ENCODE assay signal across 9 mouse cellular contexts in genomic region chr7:99312671-99313143, GRCm38 (mm10). TPM values are rescaled to one million over a fixed set of nuclear protein-coding genes. Genes with fewer than 3 reads are reported as not detected.
DNase-seq lines count a peak whose midpoint lies in the region; ATAC-seq and TF ChIP-seq lines count a peak whose summit lies in the region.
"Had no signal": no experiment of that assay in that cellular context is flagged by ENCODE, and none has a peak within 500 bp of the region (broad histone marks: within the 10 kb centered on the region; RNA-seq: fewer than 3 reads in every experiment).

No protein-coding gene starts in this region.

- no peaks in the 10 kb centered on the region for H3K27me3 ChIP-seq in lung, embryonic 15.5 days
- H3K27me3 ChIP-seq in stomach, embryonic 15.5 days (replicated peaks), result no peaks in the 10 kb centered on the region

- no peaks in the 10 kb centered on the region for H3K9me3 ChIP-seq in lung, embryonic 15.5 days
- no peaks in the 10 kb centered on the region for H3K9me3 ChIP-seq in stomach, embryonic 15.5 days
- H3K9me3 ChIP-seq: heart, embryonic 13.5 days had no signal

- no peaks in the 10 kb centered on the region for H3K36me3 ChIP-seq in lung, embryonic 15.5 days
- H3K36me3 ChIP-seq in stomach, embryonic 15.5 days, result no peaks in the 10 kb centered on the region
- H3K36me3 ChIP-seq: heart, embryonic 13.5 days had no signal

- no peak for DNase-seq in lung, adult 2 months
- DNase-seq in mesoderm, embryonic 11.5 days (ENCODE audit: low read depth, low spot score), result peak; percentile 51
- DNase-seq in heart, postnatal 10 days, result no peak
- DNase-seq in layer of hippocampus, adult 18-20 months (ENCODE audit: low spot score in 2 of 2), result no peak
- no peak for DNase-seq in urinary bladder, postnatal 10 days (ENCODE audit: low spot score)

- TF ChIP-seq POLR2A in lung, adult 2 months (IDR thresholded peaks at IDR 0.05; ENCODE audit: borderline replicate concordance, extremely low read depth, low read depth, low read length), result no peak

- no peak overlapping the region for H3K4me2 ChIP-seq in lung, embryonic 15.5 days
- H3K4me2 ChIP-seq in stomach, embryonic 15.5 days, result no peak overlapping the region
- H3K4me2 ChIP-seq: heart, embryonic 13.5 days had no signal

- H3K9ac ChIP-seq in lung, embryonic 15.5 days, result no peak overlapping the region
- no peak overlapping the region for H3K9ac ChIP-seq in stomach, embryonic 15.5 days
- H3K9ac ChIP-seq: heart, embryonic 13.5 days had no signal

- H3K27ac ChIP-seq in lung, embryonic 15.5 days, result 0 out of 2 replicates have a peak overlapping the region, but pooled peaks have one; percentile 23
- H3K27ac ChIP-seq in stomach, embryonic 15.5 days, result no peak overlapping the region
- H3K27ac ChIP-seq: heart, embryonic 13.5 days had no signal

- TF ChIP-seq CTCF in lung, adult 2 months (IDR thresholded peaks at IDR 0.05; ENCODE audit: insufficient read depth, low read length), result no peak

- H3K4me1 ChIP-seq in lung, embryonic 15.5 days, result peaks cover 26% of the 10 kb centered on the region
- no peaks in the 10 kb centered on the region for H3K4me1 ChIP-seq in lung, adult 2 months (ENCODE audit: control insufficient read depth, insufficient read depth, low read length)
- H3K4me1 ChIP-seq in stomach, embryonic 15.5 days, result 0 out of 2 replicates have a peak, but pooled peaks cover 6% of the 10 kb centered on the region

- WGBS in lung, embryonic 15.5 days, result 17% methylated on average over 8 of the region's 8 CpGs
- WGBS in lung, adult 2 months, result 51% methylated on average over 8 of the region's 8 CpGs
- WGBS in stomach, embryonic 15.5 days, result 33% methylated on average over 8 of the region's 8 CpGs

- peak; percentile 72; the same call in 1 of the 2 replicates for ATAC-seq in lung, embryonic 15.5 days (ENCODE audit: borderline replicate concordance, extremely low read depth, low FRiP score, low TSS enrichment)
- peak; percentile 21; the same call in 1 of the 2 replicates for ATAC-seq in granulocyte monocyte progenitor cell, adult 5-6 weeks (replicated peaks; ENCODE audit: poor library complexity, severe bottlenecking)
- ATAC-seq in stomach, embryonic 15.5 days (ENCODE audit: insufficient read depth, low FRiP score, low read depth), result 0 out of 2 replicates have a peak, but pooled peaks have one; percentile 29

- intact Hi-C loops in heart, postnatal 10 days (cut with DNase I), result no loop called here

- H3K4me3 ChIP-seq in lung, embryonic 15.5 days, result no peak overlapping the region
- no peak overlapping the region for H3K4me3 ChIP-seq in lung, adult 2 months (replicated peaks; ENCODE audit: extremely low read depth, low read depth, low read length)
- H3K4me3 ChIP-seq in stomach, embryonic 15.5 days (replicated peaks), result no peak overlapping the region
- H3K4me3 ChIP-seq: heart, embryonic 13.5 days had no signal

RNA-seq across cellular contexts. Expression of gene Serpinh1, which starts 40.3 kb away (rescaled TPM):
- 1,817 and 1,834 TPM in 2 replicates for polyA plus RNA-seq in lung, embryonic 15.5 days (2015; fragmentation: Nextera tagmentation; extraction: Ambion mirVana)
- 364 and 388 TPM in 2 replicates for polyA plus RNA-seq in lung, adult 2 months (2012; rRNA removed)
- 0.80 TPM in 1 of 2 replicates, not detected in the other for total RNA-seq in granulocyte monocyte progenitor cell, adult 5-6 weeks (2014; fragmentation: Nextera tagmentation)
- total RNA-seq in granulocyte monocyte progenitor cell, adult 5-6 weeks (2017), result not detected in 2 replicates
- 1,174 and 1,300 TPM in 2 replicates for polyA plus RNA-seq in stomach, embryonic 15.5 days (2015; fragmentation: Nextera tagmentation; extraction: Ambion mirVana)
- total RNA-seq in heart, postnatal 10 days (2021), result 100 to 1,000 TPM; 442 to 536 TPM
- 10 to 100 TPM; 19.1 to 19.3 TPM for total RNA-seq in layer of hippocampus, adult 18-20 months (2021)

RNA-seq across cellular contexts. Expression of gene Map6, which starts 45.5 kb away (rescaled TPM):
- polyA plus RNA-seq in lung, embryonic 15.5 days (2015; fragmentation: Nextera tagmentation; extraction: Ambion mirVana), result 2.6 and 3.5 TPM in 2 replicates
- polyA plus RNA-seq in lung, adult 2 months (2012; rRNA removed), result 24.2 and 25.4 TPM in 2 replicates
- total RNA-seq in granulocyte monocyte progenitor cell, adult 5-6 weeks (2014; fragmentation: Nextera tagmentation), result not detected in 2 replicates
- total RNA-seq in granulocyte monocyte progenitor cell, adult 5-6 weeks (2017), result not detected in 2 replicates
- polyA plus RNA-seq in stomach, embryonic 15.5 days (2015; fragmentation: Nextera tagmentation; extraction: Ambion mirVana), result 6.3 and 6.7 TPM in 2 replicates
- 1 to 10 TPM; 5.1 to 6.0 TPM for total RNA-seq in heart, postnatal 10 days (2021)
- 100 to 1,000 TPM in 1 of 2 experiments, 10 to 100 TPM in 1; 99.7 to 105 TPM for total RNA-seq in layer of hippocampus, adult 18-20 months (2021)

Comparison
In these comparisons a context has a peak if more than half of its experiments do, and no peak if none do; other contexts are left out.
1. ATAC-seq: peak in every context shown above with its lines; median percentile 72 in lung, embryonic 15.5 days; 29 in stomach, embryonic 15.5 days; 21 in granulocyte monocyte progenitor cell, adult 5-6 weeks.
2. RNA of gene Serpinh1, which starts 40.3 kb away (total RNA-seq): 442 to 536 TPM in heart, postnatal 10 days; 19.1 to 19.3 TPM in layer of hippocampus, adult 18-20 months and 0.80 TPM in granulocyte monocyte progenitor cell, adult 5-6 weeks; every median in the first group is over 10 times any median in the second.
3. RNA of gene Map6, which starts 45.5 kb away (total RNA-seq): 99.7 to 105 TPM in layer of hippocampus, adult 18-20 months; 5.1 to 6.0 TPM in heart, postnatal 10 days and not detected in granulocyte monocyte progenitor cell, adult 5-6 weeks; every median in the first group is over 10 times any median in the second.